Mouse (Mus musculus) liver, adult 2 months (tissue): ENCODE results near the gene Psma7.

ENCODE experiments used
- CTCF ChIP-seq: fragments of 200-500 bp; IDR thresholded peaks from 2 replicates; pipeline ENCODE4 v1.5.1; 2011; ENCODE audit warnings: low read depth, low read length, control low read depth
- POLR2A ChIP-seq: fragments of 200-500 bp; IDR thresholded peaks from 2 replicates; pipeline ENCODE4 v1.6.1; 2011; ENCODE audit warnings: low read length, control low read depth; ENCODE audit not compliant: insufficient read depth; ENCODE audit errors: extremely low read depth

DNA sequence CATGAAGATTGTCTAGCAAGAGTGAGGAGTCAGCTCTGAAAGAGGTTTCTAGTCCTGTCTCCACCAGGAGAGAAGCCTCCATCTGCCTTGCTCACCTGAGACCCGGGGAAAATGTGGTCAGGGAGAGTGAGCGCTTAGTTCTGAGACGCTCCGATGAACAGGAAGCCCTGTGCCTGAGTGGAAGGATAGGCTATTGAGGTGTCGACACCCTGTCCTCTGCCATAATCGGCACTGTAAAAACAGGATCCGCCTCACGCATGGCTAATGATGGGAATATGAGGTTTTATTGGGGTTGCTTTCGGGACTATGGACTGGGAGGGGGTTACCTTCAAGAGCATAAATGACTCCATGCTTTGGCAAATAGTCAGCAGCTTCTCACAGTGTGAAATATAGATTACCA lies 23.7 kb downstream of the Psma7 start:
- no peak for TF ChIP-seq CTCF
- TF ChIP-seq POLR2A, result no peak
